Mouse (Mus musculus): ENCODE data around the gene Arhgef3. TPM values are rescaled to one million over a fixed set of nuclear protein-coding genes. Genes with fewer than 3 reads are reported as not detected.

Arhgef3 gene
- polyA plus RNA-seq, 2 experiments, result 2.6 to 5.4 TPM

- Histone ChIP-seq H3K9me3 (ENCODE audit: control insufficient read depth, low read length) (no peaks in the 10 kb centered on the region), H3K4me3 (ENCODE audit: insufficient read depth in 1 of 2, low read depth in 2 of 2, low read length in 2 of 2) (no peak overlapping the region), H3K27me3 (ENCODE audit: control insufficient read depth, insufficient read depth, low read length) (no peaks in the 10 kb centered on the region), H3K4me2 (ENCODE audit: low read depth) (no peak overlapping the region), H3K27ac (no peak overlapping the region), H3K4me1 (replicated peaks; ENCODE audit: control insufficient read depth in 2 of 2, insufficient read depth in 2 of 2, low read length in 1 of 2) (no peaks in the 10 kb centered on the region), H3K9ac (replicated peaks) (no peak overlapping the region), H3K36me3 (replicated peaks; ENCODE audit: control insufficient read depth, insufficient read depth, low read depth) (no peaks in the 10 kb centered on the region)
- DNase-seq (ENCODE audit: low read depth in 3 of 3, low spot score in 3 of 3) (no peak), ATAC-seq (ENCODE audit: insufficient read depth) (no peak)
- TF ChIP-seq EP300 (IDR thresholded peaks at IDR 0.05; ENCODE audit: low read depth) (no peak), CTCF (IDR thresholded peaks at IDR 0.05; ENCODE audit: low read depth) (no peak)
- WGBS (ENCODE audit: insufficient replicate concordance), result 28% methylated on average over 3 of the region's 3 CpGs
Measured at GRCm38 (mm10) chr14:27327862-27328261, 213.2 kb downstream of the Arhgef3 start.

GRCm38 (mm10) chr14:27328952-27329351 is 214.3 kb downstream of the Arhgef3 start:
- Histone ChIP-seq H3K4me3 (ENCODE audit: insufficient read depth in 1 of 2, low read depth in 2 of 2, low read length in 2 of 2) (no peak overlapping the region), H3K4me2 (ENCODE audit: low read depth) (no peak overlapping the region), H3K4me1 (replicated peaks; ENCODE audit: control insufficient read depth in 2 of 2, insufficient read depth in 2 of 2, low read length in 1 of 2) (no peaks in the 10 kb centered on the region), H3K36me3 (replicated peaks; ENCODE audit: control insufficient read depth, insufficient read depth, low read depth) (no peaks in the 10 kb centered on the region), H3K27ac (no peak overlapping the region), H3K9me3 (ENCODE audit: control insufficient read depth, low read length) (no peaks in the 10 kb centered on the region), H3K9ac (replicated peaks) (no peak overlapping the region), H3K27me3 (ENCODE audit: control insufficient read depth, insufficient read depth, low read length) (peaks cover 1% of the 10 kb centered on the region)
- DNase-seq (ENCODE audit: low read depth in 3 of 3, low spot score in 3 of 3) (no peak), ATAC-seq (ENCODE audit: insufficient read depth) (no peak)
- 79% methylated on average over 3 of the region's 3 CpGs for WGBS (ENCODE audit: insufficient replicate concordance)
- TF ChIP-seq EP300 (IDR thresholded peaks at IDR 0.05; ENCODE audit: low read depth), result no peak

- no peak for ATAC-seq (ENCODE audit: insufficient read depth)
- no peak for DNase-seq (ENCODE audit: low read depth in 3 of 3, low spot score in 3 of 3)
- H3K4me1 ChIP-seq (replicated peaks; ENCODE audit: control insufficient read depth in 2 of 2, insufficient read depth in 2 of 2, low read length in 1 of 2), result peaks cover 0 to 5% of the 10 kb centered on the region in 2 experiments; a peak in 2 of 4 replicates
- 55% methylated on average over 10 of the region's 10 CpGs for WGBS (ENCODE audit: insufficient replicate concordance)
- no peak overlapping the region for H3K4me3 ChIP-seq (ENCODE audit: insufficient read depth in 1 of 2, low read depth in 2 of 2, low read length in 2 of 2)
- H3K9me3 ChIP-seq (ENCODE audit: control insufficient read depth, low read length), result no peaks in the 10 kb centered on the region
- no peak overlapping the region for H3K4me2 ChIP-seq (ENCODE audit: low read depth)
- H3K36me3 ChIP-seq (replicated peaks; ENCODE audit: control insufficient read depth, insufficient read depth, low read depth), result no peaks in the 10 kb centered on the region
- H3K27me3 ChIP-seq (ENCODE audit: control insufficient read depth, insufficient read depth, low read length), result peaks cover 3% of the 10 kb centered on the region
- TF ChIP-seq CTCF (IDR thresholded peaks at IDR 0.05; ENCODE audit: low read depth) (no peak), EP300 (IDR thresholded peaks at IDR 0.05; ENCODE audit: low read depth) (no peak)
- no peak overlapping the region for H3K27ac ChIP-seq
- no peak overlapping the region for H3K9ac ChIP-seq (replicated peaks)
Measured at GRCm38 (mm10) chr14:27331490-27332035, 216.9 kb downstream of the Arhgef3 start.

- Histone ChIP-seq H3K4me3 (ENCODE audit: insufficient read depth in 1 of 2, low read depth in 2 of 2, low read length in 2 of 2) (no peak overlapping the region), H3K27me3 (ENCODE audit: control insufficient read depth, insufficient read depth, low read length) (peaks cover 6% of the 10 kb centered on the region), H3K4me2 (ENCODE audit: low read depth) (no peak overlapping the region), H3K4me1 (replicated peaks; ENCODE audit: control insufficient read depth in 2 of 2, insufficient read depth in 2 of 2, low read length in 1 of 2) (peaks cover 0 to 12% of the 10 kb centered on the region in 2 experiments; a peak in 2 of 4 replicates), H3K36me3 (replicated peaks; ENCODE audit: control insufficient read depth, insufficient read depth, low read depth) (no peaks in the 10 kb centered on the region), H3K27ac (no peak overlapping the region), H3K9ac (replicated peaks) (no peak overlapping the region), H3K9me3 (ENCODE audit: control insufficient read depth, low read length) (no peaks in the 10 kb centered on the region)
- DNase-seq (ENCODE audit: low read depth in 3 of 3, low spot score in 3 of 3) (no peak), ATAC-seq (ENCODE audit: insufficient read depth) (no peak)
- WGBS (ENCODE audit: insufficient replicate concordance), result 46% methylated on average over 4 of the region's 4 CpGs
- TF ChIP-seq CTCF (IDR thresholded peaks at IDR 0.05; ENCODE audit: low read depth) (no peak), EP300 (IDR thresholded peaks at IDR 0.05; ENCODE audit: low read depth) (no peak)
Measured at GRCm38 (mm10) chr14:27332359-27332987, 217.8 kb downstream of the Arhgef3 start.

- DNase-seq (ENCODE audit: low read depth in 3 of 3, low spot score in 3 of 3) (peak; percentile 58 to 71 (median 61)), ATAC-seq (ENCODE audit: insufficient read depth) (peak; percentile 94)
- Histone ChIP-seq H3K4me2 (ENCODE audit: low read depth) (peak overlapping the region; percentile 79), H3K9me3 (ENCODE audit: control insufficient read depth, low read length) (no peaks in the 10 kb centered on the region), H3K27me3 (ENCODE audit: control insufficient read depth, insufficient read depth, low read length) (peaks cover 6% of the 10 kb centered on the region), H3K4me1 (replicated peaks; ENCODE audit: control insufficient read depth in 2 of 2, insufficient read depth in 2 of 2, low read length in 1 of 2) (peaks cover 0 to 12% of the 10 kb centered on the region in 2 experiments; a peak in 2 of 4 replicates), H3K9ac (replicated peaks) (peak overlapping the region; percentile 53), H3K4me3 (ENCODE audit: insufficient read depth in 1 of 2, low read depth in 2 of 2, low read length in 2 of 2) (peak overlapping the region; percentile 54 to 58), H3K36me3 (replicated peaks; ENCODE audit: control insufficient read depth, insufficient read depth, low read depth) (no peaks in the 10 kb centered on the region), H3K27ac (no peak overlapping the region)
- TF ChIP-seq CTCF (IDR thresholded peaks at IDR 0.05; ENCODE audit: low read depth) (no peak), EP300 (IDR thresholded peaks at IDR 0.05; ENCODE audit: low read depth) (no peak)
- 3% methylated on average over 37 of the region's 37 CpGs for WGBS (ENCODE audit: insufficient replicate concordance)
Measured at GRCm38 (mm10) chr14:27335331-27336207, 220.9 kb downstream of the Arhgef3 start.
